Mouse (Mus musculus) liver, embryonic 11.5 days (tissue): ENCODE measurements around the gene Meis2. TPM values are rescaled to one million over a fixed set of nuclear protein-coding genes. Genes with fewer than 3 reads are reported as not detected.
A peak's percentile ranks its signal among the peaks of the same experiment; 100 is the strongest.

ENCODE experiments used
- ATAC-seq: fragments of 200-750 bp; cut with Nextera tagmentation; replicated peaks from 2 replicates; pipeline ENCODE4 v1.8.0; 2017; ENCODE audit warnings: moderate number of reproducible peaks, mild to moderate bottlenecking, moderate TSS enrichment, moderate library complexity; ENCODE audit not compliant: low FRiP score
- DNase-seq: peaks from one replicate; pipeline ENCODE4 v3.0.0-alpha.2; 2017; ENCODE audit warnings: low spot score
- H3K27ac ChIP-seq: fragments of 300-500 bp; sonication (generic); 2 replicates; pipeline ENCODE4 v1.5.1; 2014; ENCODE audit warnings: mild to moderate bottlenecking, low read depth, low read length, control low read depth
- H3K27me3 ChIP-seq: fragments of 300-500 bp; sonication (generic); replicated peaks from 2 replicates; pipeline ENCODE4 v1.6.1; 2014; ENCODE audit warnings: low read length, mixed read lengths; ENCODE audit not compliant: control insufficient read depth, insufficient read depth
- H3K36me3 ChIP-seq: fragments of 300-500 bp; sonication (generic); 2 replicates; pipeline ENCODE4 v1.6.1; 2014; ENCODE audit warnings: mild to moderate bottlenecking, low read length, moderate library complexity, mixed read lengths; ENCODE audit not compliant: control insufficient read depth, insufficient read depth
- H3K4me1 ChIP-seq: fragments of 300-500 bp; sonication (generic); replicated peaks from 2 replicates; pipeline ENCODE4 v1.6.1; 2014; ENCODE audit warnings: low read length, mixed read lengths; ENCODE audit not compliant: control insufficient read depth, insufficient read depth
- H3K4me2 ChIP-seq: fragments of 300-500 bp; sonication (generic); 2 replicates; pipeline ENCODE4 v1.6.1; 2014; ENCODE audit warnings: mild to moderate bottlenecking, control low read depth, moderate library complexity
- H3K4me3 ChIP-seq: fragments of 300-500 bp; sonication (generic); 2 replicates; pipeline ENCODE4 v1.5.1; 2014; ENCODE audit warnings: low read depth, low read length, control low read depth
- H3K9ac ChIP-seq: fragments of 300-500 bp; sonication (generic); 2 replicates; pipeline ENCODE4 v1.6.1; 2014; ENCODE audit warnings: low read depth, low read length, control low read depth
- H3K9me3 ChIP-seq: fragments of 300-500 bp; sonication (generic); 2 replicates; pipeline ENCODE4 v1.6.1; 2016; ENCODE audit warnings: low read length, inconsistent platforms, mixed read lengths; ENCODE audit not compliant: control insufficient read depth
- WGBS: fragments of 180-500 bp; shearing (Covaris S2); extraction: QIAGEN DNeasy Blood & Tissue Kit; methylation state at CpG from one replicate; pipeline ENCODE4 v1.1.7; 2014; 5-methylcytosine and 5-hydroxymethylcytosine counted together
- polyA plus RNA-seq: library from polyadenylated mRNA; unstranded; fragments of >200 nt; fragmentation: Nextera tagmentation; extraction: Ambion mirVana; gene quantifications from 2 replicates; pipeline ENCODE4 v1.2.1, GENCODE M21; 2014

The Meis2 gene
- polyA plus RNA-seq, 1 experiment from 2014 or later, result 20.0 TPM

DNA sequence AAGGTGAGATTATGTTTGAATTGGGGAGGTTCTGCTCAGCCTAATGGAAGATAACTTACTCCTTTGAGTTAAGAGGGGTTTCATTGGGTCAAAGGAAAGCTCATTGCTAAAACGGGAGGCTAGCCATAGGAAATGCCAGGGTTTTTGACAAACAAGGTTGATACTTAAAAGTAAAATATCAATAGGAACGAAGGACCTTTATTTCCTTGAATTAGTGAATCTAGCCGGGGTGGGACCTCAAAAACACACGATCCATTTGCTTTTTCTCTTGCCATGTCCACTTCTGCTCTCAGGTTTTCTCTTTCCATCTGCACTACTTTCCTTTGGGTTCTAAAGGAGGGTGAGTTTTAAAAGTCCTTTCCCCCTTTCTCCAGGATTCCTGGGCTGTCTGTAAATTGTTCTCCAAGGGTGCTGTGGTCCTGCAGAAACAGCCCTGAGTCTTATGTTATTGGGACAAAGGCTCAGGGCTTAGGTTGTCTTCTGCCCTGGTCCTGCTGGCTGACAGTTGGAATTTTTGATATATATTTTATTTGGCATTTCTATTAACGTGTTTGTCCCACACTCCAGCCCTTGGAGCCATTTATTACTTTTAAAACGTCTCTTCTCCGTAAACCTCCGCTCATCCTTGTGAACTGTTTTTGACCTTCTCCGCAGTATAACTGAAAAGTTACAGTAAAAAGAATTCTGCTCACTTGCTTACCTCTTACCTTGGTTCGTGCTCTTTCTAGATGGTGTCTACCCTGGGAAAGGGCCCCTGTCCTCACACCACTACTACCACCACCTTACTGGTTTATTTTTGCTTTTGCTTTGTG is 5.2 kb upstream of the Meis2 start:
- no peak for DNase-seq
- ATAC-seq, result no peak
- no peaks in the 10 kb centered on the region for H3K36me3 ChIP-seq
- peak overlapping the region; percentile 81 for H3K4me2 ChIP-seq
- no peak overlapping the region for H3K27ac ChIP-seq
- 0 out of 2 replicates have a peak overlapping the region, but pooled peaks have one; percentile 3 for H3K4me3 ChIP-seq
- no peaks in the 10 kb centered on the region for H3K9me3 ChIP-seq
- H3K27me3 ChIP-seq, result peaks cover 87% of the 10 kb centered on the region
- H3K9ac ChIP-seq, result no peak overlapping the region
- WGBS, result 21% methylated on average over 10 of the region's 10 CpGs
- H3K4me1 ChIP-seq, result no peaks in the 10 kb centered on the region

DNA sequence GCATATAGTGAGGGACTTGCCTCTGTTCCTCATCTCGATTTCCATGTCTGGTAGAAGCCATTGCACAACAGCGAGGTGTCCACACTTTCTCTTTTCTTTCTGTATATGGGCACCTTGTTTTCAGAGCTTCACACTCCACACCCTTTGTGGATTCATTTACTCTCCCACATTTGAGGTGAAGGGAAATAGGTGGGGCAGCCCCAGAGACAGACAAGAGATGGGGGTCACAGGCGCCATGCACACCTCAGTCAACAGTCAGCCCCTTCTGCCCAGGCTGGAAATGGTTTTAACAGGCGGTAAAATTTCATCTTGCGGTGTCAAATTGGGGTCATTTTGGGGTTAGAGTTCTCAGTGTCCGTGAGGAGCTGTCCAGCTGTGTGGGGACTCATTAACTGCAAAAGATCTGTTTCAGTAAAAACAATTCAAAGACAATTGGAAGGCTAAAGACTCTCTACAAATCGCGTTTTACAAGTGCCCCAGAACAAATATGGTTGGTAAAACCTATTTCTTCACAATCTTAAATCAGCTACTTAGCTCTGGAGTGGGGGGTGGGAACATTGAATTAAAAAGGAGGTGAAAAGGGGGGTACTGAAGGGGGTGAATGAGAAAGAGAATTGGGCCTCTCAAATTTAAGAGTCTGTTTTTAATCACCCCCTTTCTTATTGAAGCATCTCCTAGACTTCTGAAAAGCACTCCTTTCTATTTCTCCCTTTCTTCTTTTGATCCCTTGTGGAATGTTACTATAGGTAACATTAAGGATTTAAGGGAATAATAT is 4.0 kb upstream of the Meis2 start:
- Histone ChIP-seq H3K4me2 (peak overlapping the region; percentile 81), H3K4me3 (peak overlapping the region; percentile 63; the same call in 1 of the 2 replicates), H3K9me3 (no peaks in the 10 kb centered on the region), H3K9ac (peak overlapping the region; percentile 38; the same call in 1 of the 2 replicates), H3K27me3 (peaks cover 86% of the 10 kb centered on the region), H3K27ac (no peak overlapping the region), H3K36me3 (no peaks in the 10 kb centered on the region), H3K4me1 (no peaks in the 10 kb centered on the region)
- no peak for DNase-seq
- ATAC-seq, result no peak
- 10% methylated on average over 8 of the region's 8 CpGs for WGBS

DNA sequence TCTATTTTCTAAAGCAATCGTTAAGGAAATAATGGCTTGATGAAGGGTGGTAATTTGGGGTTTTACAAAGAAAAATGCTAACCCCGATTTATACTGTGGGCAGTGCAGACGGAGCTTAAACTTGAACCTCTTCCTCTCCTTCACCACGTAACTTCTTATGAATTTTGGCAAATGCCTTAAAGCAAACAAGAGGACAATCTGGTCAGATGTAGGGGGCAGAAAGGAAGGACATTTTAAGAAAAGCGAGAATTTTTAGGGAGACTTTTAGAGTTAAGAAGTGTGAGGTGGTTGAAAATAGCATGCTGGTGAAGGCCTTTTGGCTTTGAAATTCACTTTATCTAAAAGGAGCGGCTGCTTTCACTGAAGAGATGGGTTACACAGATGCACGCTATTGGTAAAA is 3.3 kb upstream of the Meis2 start:
- Histone ChIP-seq H3K9ac (peak overlapping the region; percentile 38; the same call in 1 of the 2 replicates), H3K9me3 (no peaks in the 10 kb centered on the region), H3K36me3 (no peaks in the 10 kb centered on the region), H3K27ac (no peak overlapping the region), H3K27me3 (peaks cover 85% of the 10 kb centered on the region), H3K4me3 (peak overlapping the region; percentile 63), H3K4me1 (no peaks in the 10 kb centered on the region), H3K4me2 (peak overlapping the region; percentile 81)
- DNase-seq, result no peak
- ATAC-seq, result no peak
- 22% methylated on average over 7 of the region's 7 CpGs for WGBS

DNA sequence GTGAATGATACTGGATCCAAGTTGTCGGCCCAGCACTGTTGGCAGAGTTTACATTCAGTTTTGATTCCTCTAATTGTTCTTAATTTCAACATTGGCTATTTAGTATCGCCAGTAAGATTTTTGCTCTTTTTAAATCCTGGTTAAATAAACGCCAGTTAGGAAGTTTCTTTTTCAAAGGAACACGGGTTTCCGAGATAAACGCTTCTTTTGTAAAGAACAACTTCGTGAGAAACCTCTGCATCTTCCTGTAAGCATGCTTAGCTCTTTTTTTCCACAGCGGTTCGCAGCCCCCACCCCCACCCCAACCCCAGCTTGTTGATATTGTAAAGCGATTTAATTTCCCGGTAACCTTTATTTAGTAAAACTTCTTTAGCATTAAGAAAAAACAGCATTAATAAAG is 2.8 kb upstream of the Meis2 start:
- Histone ChIP-seq H3K4me3 (peak overlapping the region; percentile 63), H3K4me2 (peak overlapping the region; percentile 81), H3K9me3 (no peaks in the 10 kb centered on the region), H3K27ac (no peak overlapping the region), H3K27me3 (peaks cover 85% of the 10 kb centered on the region), H3K4me1 (no peaks in the 10 kb centered on the region), H3K36me3 (no peaks in the 10 kb centered on the region), H3K9ac (peak overlapping the region; percentile 31; the same call in 1 of the 2 replicates)
- no peak for DNase-seq
- WGBS, result 6% methylated on average over 11 of the region's 11 CpGs
- ATAC-seq, result no peak

DNA sequence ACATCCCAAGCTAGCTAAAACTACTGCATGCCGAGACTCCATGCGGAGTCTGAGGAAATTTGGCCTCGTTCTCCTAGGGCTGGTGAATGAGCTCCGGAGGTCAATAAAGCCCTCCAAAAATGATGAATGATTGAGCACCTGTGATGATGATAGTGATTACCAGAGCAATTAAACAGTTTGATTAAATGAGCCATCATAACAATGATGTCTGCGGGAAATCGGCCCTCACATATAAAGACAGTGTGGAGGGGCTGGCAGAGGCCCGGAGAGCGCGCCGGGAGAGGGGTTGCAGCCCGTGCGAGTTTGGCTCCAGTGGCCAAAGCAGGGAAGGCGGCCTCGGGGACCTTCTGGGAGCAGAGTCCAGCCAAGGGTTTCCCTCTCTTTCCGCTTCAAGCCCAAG is 2.1 kb upstream of the Meis2 start:
- Histone ChIP-seq H3K9ac (peak overlapping the region; percentile 17; the same call in 1 of the 2 replicates), H3K4me3 (peak overlapping the region; percentile 63), H3K36me3 (no peaks in the 10 kb centered on the region), H3K4me1 (no peaks in the 10 kb centered on the region), H3K9me3 (no peaks in the 10 kb centered on the region), H3K27ac (peak overlapping the region; percentile 9; the same call in 1 of the 2 replicates), H3K4me2 (peak overlapping the region; percentile 81), H3K27me3 (peaks cover 86% of the 10 kb centered on the region)
- ATAC-seq, result no peak
- 5% methylated on average over 15 of the region's 15 CpGs for WGBS
- DNase-seq, result no peak

DNA sequence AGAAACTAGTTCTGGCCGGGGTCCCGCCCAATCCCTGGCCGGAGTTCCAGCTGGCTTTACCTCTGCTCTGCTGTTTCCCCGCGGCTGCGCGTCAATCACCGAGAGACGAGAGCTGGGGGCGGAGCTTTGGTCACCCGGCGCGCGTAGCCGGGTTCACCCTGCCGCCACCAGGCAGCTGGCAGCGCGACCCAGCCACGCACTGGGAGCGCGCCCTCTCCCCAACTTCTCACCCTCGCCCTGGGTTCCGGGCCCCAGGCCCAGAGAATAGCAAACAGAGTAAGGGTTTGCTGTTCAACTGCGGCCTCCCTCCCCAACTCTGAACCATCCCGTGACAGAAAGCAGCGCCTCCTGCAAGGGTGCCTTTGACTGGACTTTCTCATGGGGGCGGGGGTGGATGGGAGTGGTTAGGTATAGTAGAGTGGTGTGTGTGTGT is 1.4 kb upstream of the Meis2 start:
- peak; percentile 83 for DNase-seq
- peak overlapping the region; percentile 59 for H3K9ac ChIP-seq
- WGBS, result 2% methylated on average over 27 of the region's 27 CpGs

DNA sequence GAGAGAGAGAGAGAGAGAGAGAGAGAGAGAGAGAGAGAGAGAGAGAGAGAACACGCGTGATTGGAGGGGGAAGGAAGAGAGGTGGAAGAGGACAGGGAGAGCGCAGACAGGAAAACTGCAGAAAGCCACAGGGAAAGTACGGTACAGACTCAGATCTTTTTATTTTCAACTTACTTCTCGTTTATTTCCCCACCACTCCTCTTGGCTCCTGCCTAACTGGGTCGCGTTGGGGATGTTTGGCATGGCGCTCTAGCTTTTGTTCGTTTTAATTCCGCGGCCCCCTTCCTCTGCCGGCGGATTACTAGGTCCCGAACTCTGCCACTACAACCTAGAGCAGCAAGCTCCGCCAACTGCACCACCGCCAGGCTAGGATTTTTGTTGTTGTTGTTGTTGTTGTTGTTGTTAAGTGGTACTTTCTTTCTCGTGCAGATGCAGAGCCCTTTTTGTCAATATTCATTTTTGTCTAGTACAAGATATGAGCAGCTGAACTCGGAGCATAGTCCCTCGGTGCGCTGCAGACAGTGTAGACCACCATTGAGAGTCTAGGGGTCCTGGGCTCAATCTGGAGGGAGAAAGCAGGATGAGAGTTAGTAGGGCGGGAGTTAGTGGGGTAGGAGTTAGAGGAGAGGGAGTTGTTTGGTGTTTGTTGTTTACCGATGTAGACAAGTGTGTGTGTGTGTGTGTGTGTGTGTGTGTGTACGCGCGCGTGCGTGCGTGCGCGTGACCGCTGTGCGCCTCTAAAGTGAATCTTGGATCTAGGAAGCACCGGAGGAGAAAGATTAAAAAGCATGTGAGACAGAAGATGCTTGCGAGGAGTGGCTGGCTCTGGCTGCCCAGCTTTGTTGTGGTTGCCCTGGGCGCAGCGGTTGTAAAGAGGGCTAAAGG is 660 bp upstream of the Meis2 start:
- peak; percentile 62 for DNase-seq
- peak overlapping the region; percentile 81 for H3K4me2 ChIP-seq
- under 1% methylated on average over 36 of the region's 36 CpGs for WGBS
- peak; percentile 20; the same call in 1 of the 2 replicates for ATAC-seq
- H3K36me3 ChIP-seq, result no peaks in the 10 kb centered on the region
- peak overlapping the region; percentile 63 for H3K4me3 ChIP-seq
- H3K27me3 ChIP-seq, result peaks cover 86% of the 10 kb centered on the region
- peak overlapping the region; percentile 59 for H3K9ac ChIP-seq
- no peaks in the 10 kb centered on the region for H3K4me1 ChIP-seq
- H3K27ac ChIP-seq, result peak overlapping the region; percentile 79
- H3K9me3 ChIP-seq, result no peaks in the 10 kb centered on the region

More for the DNA sequence above, 1.4 kb upstream of the Meis2 start:
- peaks cover 86% of the 10 kb centered on the region for H3K27me3 ChIP-seq
- no peaks in the 10 kb centered on the region for H3K9me3 ChIP-seq
- no peaks in the 10 kb centered on the region for H3K36me3 ChIP-seq
- H3K4me3 ChIP-seq, result peak overlapping the region; percentile 63
- no peaks in the 10 kb centered on the region for H3K4me1 ChIP-seq
- peak; percentile 70 for ATAC-seq
- H3K4me2 ChIP-seq, result peak overlapping the region; percentile 81
- peak overlapping the region; percentile 79 for H3K27ac ChIP-seq

DNA sequence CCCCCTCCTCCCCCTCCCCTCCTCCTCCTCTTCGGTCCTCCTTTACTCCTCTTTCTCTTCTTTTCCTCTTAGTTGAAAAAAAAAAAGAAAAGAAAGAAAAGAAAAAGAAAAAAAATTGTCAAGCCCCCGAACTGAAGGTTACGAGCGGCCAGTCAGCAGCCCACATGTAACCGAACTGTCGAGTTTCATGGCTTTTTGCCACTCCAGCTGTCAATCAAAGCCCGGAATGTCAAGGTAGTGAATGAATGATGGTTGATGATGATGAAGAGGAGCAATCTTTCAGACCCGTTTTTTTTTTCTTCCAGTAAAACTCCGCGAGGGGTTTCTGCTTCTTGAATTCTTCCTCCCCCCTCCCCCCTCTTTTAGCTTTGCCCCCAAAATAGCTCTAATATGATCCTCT is 582 bp downstream of the Meis2 start:
- ATAC-seq (no peak), DNase-seq (no peak)
- H3K36me3 ChIP-seq, result no peaks in the 10 kb centered on the region
- H3K27me3 ChIP-seq, result peaks cover 87% of the 10 kb centered on the region
- no peaks in the 10 kb centered on the region for H3K4me1 ChIP-seq
- no peaks in the 10 kb centered on the region for H3K9me3 ChIP-seq
- H3K4me2 ChIP-seq, result peak overlapping the region; percentile 81
- H3K9ac ChIP-seq, result peak overlapping the region; percentile 59
- H3K27ac ChIP-seq, result peak overlapping the region; percentile 82
- H3K4me3 ChIP-seq, result peak overlapping the region; percentile 63
- WGBS, result under 1% methylated on average over 10 of the region's 10 CpGs
